Mouse (Mus musculus) left cerebral cortex, postnatal 25 days (tissue): ENCODE measurements at regions not wholly inside any gene's neighbourhood (a gene's known extent, or its start where the extent isn't known, plus 50 kb on each side); places are given as distances from the start of the nearest gene placed in this dataset.
A peak's percentile ranks its signal among the peaks of the same experiment; 100 is the strongest.

Experiments
- DNase-seq, 2 experiments: peaks; one replicate each; pipeline ENCODE4 v3.0.0; 2022; ENCODE audit warnings: low spot score in 2 of 2, mixed read lengths in 1 of 2
- intact Hi-C: fragments of 180-260 bp; cut with DNase I; formaldehyde crosslinking; loops from one replicate; pipeline ENCODE4 v1.15.1; 2025

DNA sequence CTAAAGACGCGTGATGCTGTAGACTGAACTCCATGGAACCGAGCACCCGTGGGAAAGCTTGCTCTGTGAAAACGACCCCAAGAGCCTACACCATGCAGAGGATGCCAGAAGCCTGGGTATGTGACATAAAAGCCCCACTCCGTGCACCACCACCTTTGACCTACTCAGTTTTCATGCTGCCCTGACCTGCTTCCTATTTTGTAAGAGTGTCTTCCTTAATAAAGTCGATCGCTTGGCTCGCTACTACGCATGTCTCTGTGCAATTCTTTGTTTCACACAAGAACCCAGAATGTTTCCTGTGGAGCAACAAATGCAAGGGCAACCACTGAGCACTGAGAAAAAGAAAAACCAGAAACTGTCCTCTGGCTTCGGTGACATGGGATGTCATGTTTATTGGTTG is 60.5 kb downstream of the Sec61b start:
- no peak for DNase-seq
- intact Hi-C loops = no loop called here

DNA sequence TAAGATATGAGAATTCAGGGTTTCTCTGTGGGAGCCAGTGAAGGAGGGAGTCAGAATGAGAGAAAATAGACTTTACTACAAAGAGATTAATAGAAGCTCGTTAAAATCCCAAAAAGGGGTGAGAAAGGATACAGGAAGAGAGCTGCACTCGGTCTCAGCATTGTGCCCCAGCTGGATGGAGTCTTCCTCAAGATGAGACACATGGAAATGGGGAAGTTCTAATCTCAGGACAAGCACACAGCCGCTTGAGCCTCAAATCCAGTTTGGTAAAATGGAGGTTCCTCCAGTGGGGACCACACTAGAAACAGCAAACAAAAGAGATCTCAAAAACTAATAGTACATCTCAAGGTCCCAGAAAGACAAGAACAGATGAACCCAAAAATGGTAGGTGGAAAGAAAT is 93.2 kb downstream of the Sec61b start:
- DNase-seq = no peak
- intact Hi-C loops = no loop called here

DNA sequence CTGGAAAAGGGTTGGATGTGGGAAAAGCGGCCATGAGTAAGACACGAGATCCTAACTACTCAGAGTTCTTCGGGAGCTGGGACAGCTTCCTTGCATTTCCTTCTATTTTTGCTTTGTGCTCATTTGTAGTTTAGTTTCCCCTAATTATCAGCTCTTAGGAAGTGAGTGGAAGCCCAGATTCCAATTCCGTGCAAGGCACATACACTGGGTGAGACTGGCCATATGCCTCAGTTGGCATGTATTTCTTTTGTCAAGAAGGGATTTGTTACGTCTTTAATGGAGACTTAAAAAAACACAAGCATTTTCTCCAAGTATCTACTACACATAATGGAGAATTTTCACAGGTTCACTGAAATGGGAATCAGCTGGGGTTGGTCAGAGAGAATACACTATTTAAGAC is 96.4 kb downstream of the Sec61b start:
- intact Hi-C loops = no loop called here
- no peak for DNase-seq

DNA sequence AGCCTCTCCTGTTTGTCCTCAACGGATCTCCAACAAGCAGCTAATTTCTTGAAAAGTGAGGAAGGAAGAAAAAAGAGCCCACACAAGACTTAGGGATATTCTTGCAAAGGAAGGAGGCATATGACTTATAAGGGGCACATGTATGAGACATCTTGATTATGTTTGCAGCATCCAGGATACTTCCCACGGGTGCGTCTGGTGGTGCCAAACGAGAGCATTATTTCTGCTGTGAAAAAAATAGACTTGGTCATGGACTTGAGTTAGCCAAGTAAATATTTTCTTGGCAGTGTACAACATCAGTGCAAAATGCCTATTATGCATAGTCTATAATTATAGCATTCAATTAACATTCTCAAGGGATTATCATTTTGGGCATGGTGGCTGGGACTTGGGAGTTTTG is 101.6 kb downstream of the Sec61b start:
- intact Hi-C loops = loop anchor here (2.0 to 5.0 kb wide), 2 partner anchors 371 to 471 kb away; no protein-coding TSS in a partner anchor
- peak in 1 of 2 experiments; percentile 63 for DNase-seq

DNA sequence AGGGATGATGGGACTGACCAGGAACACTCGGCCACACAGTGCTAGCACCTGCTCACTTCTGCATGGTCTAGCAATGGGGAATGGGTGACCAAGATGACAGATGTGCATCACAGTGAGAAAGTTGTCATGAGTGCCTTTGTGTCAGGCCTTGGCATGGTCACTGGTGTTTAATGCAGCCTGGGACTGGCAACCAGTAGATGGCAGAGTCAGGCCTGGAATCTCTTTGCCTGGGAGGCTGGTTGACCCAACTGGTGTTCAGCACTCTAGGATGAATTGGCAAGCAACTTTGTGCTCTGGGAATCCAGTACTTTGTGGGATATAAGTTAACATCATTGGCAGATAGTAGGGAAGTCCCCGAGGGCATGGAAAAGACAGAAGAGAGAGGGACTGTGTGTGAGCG is 103.0 kb downstream of the Sec61b start:
- intact Hi-C loops = loop anchor here (2.0 to 5.0 kb wide), 2 partner anchors 370 to 469 kb away; no protein-coding TSS in a partner anchor
- DNase-seq = peak; percentile 30 to 62

DNA sequence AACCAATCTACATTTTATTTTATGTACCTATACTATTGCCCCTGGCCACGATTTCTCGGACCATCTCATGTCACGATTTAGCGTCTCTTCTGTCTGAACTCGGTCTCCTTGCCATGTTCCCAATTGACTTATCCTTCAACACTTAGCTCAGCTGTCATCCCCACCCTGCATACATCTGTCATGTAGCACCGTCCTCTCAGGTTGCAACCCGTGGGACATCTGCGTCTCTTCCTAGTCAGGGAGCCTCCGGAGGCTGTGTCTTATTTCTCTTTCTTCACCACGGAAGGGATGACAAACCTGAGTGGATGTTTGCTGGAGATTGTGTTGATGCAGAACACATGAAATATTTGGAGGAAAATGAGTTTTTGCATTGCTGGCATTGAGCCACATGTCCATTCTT is 104.2 kb downstream of the Sec61b start:
- intact Hi-C loops = loop anchor here (5.0 kb wide), 1 partner anchor 369 kb away; no protein-coding TSS in a partner anchor
- DNase-seq = no peak

DNA sequence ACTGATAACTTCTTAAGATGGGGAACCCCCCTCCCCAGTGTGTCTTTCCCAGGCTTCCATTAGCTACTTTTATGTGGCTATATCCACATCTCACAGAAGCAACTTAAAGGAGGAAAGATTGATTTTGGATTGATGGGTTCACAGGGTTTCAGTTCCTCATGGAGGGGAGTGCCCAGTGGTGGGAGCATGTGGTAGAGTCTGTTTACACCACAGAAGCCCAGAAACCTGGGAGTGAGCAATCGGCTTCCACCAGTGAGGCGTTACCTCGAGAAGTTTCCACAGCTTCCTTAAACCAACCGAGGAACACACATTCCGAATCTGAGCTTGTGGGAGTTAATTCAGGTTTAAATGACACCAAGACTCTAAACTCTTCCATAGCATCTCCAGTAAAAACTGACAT is 106.1 kb downstream of the Sec61b start:
- DNase-seq = no peak
- intact Hi-C loops = no loop called here

DNA sequence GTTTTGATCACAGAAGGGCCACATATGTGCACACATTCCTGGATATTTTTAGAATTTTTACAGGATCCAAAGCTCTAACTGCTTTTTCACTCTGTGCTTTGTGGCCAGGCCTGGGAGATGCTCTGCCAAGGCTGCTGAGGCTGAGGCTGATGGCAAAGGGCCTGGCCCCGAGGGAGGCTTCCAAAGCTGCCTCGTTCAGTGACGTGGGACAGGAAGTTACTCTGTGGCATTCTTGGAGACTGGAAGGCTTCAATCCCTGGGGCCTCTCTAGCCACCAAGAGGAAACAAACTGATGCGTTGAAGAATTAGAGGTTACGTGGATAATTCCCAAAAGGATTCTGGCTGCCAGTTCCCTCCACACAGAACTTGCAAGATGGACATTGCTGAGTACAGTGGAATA is 112.8 kb downstream of the Sec61b start:
- intact Hi-C loops = no loop called here
- no peak for DNase-seq

DNA sequence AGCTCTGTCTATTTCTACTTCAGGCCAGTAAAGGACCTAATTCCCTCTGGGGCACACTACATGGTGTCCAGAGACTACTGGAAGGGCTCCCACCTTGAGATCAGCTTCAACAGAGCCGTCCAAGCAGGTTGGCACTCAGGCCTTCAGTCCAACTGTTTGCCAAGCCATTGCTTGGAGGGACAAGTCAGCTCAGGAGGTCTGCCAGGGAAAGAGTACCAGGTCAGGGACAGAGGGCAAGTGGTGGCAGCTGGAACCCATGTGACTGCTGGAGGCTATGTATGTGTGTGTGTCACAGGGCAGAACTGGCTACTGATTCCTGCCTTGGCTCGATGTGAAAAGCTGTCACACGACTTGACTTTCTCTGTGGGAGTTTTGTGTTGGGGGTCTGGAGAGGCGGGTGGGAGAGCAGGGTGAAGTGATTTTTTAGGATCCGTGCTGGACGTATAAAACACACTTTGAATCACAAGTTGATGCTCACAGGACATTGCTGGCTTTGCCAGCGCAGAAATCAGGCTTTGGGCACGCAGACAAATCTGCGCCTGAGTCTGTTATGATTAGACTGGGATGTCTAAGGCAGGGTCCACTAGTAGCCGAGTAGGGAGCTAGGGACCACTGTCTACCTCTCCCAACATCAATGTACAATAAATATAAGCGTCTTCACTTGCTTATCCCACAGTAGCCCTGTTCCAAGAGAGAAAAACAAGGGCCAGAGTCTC is 118.0 kb downstream of the Sec61b start:
- intact Hi-C loops = loop anchor here (10.0 kb wide), 1 partner anchor 158 kb away; no protein-coding TSS in a partner anchor
- no peak for DNase-seq

DNA sequence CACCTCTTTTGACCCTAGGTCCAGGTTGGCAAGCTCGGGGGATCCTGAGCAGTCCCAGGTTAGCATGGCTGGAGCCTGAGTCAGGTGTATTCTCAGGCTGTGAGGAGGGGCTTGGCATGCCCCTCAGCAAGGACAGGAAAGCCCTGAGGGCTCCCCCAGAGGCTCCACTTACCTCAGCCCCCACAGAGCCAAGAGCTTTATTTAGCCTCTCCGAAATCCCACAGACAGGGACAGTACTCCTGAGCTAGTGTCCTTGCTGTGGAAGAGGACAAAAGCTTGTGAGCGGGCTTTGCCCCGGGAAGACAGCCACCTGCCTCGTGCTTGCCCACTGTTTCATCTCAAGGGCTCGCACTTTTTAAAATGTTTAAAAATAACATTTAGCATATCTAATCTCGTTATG is 118.7 kb downstream of the Sec61b start:
- DNase-seq = peak in 1 of 2 experiments; percentile 37
- intact Hi-C loops = loop anchor here (10.0 kb wide), 1 partner anchor 158 kb away; no protein-coding TSS in a partner anchor

DNA sequence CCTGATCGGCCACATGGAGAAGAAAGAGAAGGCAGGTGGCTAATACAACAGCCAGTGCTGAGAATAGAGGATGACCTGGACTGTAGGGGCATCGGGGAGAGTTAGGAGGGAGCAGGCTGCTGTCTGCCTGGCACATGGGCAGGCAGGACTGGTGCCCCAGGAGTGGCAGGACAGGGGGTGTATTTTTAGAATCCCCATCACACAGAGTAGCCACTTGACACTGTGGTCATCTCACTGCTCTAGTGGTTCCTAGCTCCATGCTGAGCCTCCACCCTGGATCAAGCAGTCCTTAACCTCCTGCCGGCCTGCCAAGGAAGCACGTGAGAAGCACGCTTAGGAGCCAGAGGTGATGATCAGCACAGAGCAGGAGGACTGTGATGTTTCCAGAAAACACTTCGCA is 119.7 kb downstream of the Sec61b start:
- intact Hi-C loops = loop anchor here (10.0 kb wide), 1 partner anchor 159 kb away; no protein-coding TSS in a partner anchor

DNA sequence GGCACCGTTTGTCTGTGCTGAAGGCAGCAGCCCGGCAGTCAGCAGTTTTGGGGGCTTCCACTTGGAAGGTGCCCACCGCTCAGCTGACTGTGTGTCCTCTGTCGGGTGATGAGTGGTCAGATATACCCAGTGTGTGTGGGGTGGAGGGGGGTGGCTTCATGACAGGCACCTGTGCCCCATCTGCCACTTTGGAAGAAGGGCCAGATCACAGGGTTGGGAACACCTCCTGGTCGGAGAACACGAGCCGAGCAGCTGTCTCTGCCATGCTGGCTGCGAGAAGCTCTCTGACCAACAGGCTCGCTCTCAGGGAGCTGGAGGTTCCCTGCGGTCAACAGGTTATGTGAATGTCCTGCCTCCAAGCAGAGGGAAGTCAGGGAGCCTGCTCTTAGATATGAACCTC is 121.4 kb downstream of the Sec61b start:
- no peak for DNase-seq
- intact Hi-C loops = loop anchor here (10.0 kb wide), 1 partner anchor 161 kb away; no protein-coding TSS in a partner anchor

More for the DNA sequence above, 119.7 kb downstream of the Sec61b start:
- no peak for DNase-seq

DNA sequence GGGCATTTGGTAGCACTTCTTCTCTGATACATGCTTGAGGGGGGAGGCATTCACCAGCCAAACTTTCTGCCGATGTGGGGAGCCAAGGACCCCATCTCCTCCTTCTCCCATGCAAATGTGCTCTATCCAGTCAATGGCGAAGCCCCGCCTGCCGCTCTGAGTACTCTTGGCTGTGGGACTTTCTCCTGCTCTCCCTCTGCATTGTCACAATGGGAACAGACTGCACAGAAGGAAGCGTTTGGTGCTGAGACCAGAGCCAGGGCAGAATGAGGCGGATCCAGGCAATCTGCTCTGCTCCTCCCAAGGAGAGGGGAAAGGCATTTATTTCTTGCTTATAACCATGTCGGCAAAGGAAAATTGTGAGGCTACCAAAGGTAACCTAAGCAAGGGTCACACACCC is 123.1 kb downstream of the Sec61b start:
- peak in 1 of 2 experiments; percentile 61 for DNase-seq

DNA sequence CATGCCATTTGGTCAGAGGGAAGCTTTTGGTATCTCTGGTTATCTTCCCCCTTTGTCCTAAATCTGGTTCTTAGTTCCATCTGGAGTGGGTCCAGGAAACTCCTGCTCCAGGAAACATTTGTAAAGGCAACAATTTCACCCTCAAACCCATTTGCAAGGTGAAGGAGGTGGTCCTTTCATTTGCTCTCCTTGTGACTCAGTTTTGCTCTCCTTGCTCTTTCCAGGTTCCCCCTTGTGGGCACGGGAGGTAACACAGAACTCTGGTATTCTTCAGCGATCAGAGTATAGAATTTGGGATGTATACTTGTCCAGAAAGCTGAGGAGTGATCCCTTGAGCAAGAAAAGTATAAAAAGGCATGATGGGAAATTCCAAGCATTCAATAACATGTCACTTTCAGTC is 123.8 kb downstream of the Sec61b start:
- intact Hi-C loops = loop anchor here (10.0 kb wide), 1 partner anchor 163 kb away; no protein-coding TSS in a partner anchor
- peak in 1 of 2 experiments; percentile 65 for DNase-seq

More for the DNA sequence above, 123.1 kb downstream of the Sec61b start:
- intact Hi-C loops = loop anchor here (10.0 kb wide), 1 partner anchor 163 kb away; no protein-coding TSS in a partner anchor

DNA sequence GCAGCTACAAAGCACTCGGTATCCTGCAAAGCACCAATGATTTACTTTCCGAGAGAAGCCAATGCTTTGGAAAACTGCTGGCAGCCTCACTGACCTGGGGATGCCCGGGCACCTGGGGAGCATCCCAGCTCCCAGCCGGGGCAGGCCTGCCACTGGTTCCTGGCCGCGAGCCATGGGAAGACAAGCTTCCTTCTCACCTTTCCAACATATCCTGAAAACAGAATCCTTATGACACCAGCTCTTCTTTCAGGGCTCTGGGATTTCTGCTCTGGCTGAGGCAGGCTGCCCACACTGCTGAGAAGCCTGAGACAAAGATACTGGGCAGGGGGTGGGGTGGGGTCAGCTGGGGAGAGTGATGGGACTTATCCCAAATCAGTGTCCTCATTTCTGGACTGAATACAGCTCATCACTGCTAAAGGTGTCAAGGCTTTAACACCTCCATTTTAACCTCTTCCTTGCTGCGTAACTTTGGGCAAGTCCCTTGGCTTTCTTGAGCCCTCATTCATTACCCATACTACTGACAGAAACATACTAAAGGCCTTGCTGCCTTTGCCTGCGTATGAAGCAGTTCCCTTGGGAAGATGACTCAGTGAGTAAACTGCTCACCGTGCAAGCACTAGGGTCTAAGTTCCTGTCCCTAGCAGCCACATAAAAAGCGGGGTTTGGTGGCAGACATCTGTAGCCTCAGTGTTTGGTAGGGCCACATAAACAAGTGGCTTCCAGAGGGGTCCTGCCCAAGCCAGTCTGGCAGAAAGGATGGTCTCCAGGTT is 127.0 kb downstream of the Sec61b start:
- intact Hi-C loops = loop anchor here (2.0 kb wide), 1 partner anchor 441 kb away; no protein-coding TSS in a partner anchor
- no peak for DNase-seq

DNA sequence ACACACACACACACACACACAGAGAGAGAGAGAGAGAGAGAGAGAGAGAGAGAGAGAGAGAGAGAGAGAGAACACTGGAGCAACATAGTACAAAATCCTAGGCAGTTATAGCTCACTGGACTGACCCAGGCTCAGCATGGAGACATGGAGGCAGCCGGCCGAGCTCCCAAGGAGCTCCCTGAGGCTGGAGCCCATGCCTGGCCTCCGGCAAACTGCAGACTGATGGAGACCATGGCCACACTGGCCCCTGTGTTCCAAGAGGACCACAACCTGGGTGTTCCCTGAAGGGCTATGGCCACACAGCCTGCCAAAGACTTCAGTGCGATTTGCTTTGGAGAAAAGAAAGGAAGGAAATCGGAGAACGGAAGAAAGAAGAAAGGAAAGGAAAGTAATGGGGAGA is 128.9 kb downstream of the Sec61b start:
- intact Hi-C loops = loop anchor here (2.0 kb wide), 1 partner anchor 439 kb away; no protein-coding TSS in a partner anchor
- DNase-seq = no peak

DNA sequence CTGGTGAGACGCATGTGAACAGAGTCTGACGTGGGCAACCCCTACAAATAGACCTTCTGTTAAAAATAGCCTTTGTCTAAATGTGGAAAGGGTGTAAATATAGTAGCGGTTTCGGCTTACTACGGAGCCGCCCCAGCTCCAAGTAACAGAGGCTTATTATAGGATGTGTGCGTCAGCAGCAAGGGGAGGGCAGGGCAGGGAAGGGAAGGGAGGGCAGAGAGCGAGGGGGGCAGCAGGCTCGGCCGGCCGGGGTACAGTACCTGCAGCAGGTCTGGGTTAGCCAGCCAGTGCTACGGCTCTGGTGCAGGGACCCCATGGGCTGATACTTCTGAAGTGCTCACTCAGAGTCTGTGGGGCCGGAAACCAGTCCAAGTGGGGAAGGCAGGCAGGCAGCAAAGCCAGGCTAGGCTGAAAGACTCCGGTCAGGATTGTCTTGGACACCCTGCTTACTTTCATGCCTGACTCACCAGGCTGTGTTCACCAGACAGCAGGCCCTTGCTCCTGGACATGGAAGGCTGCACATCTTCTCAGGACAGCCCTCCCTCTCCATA is 129.5 kb downstream of the Sec61b start:
- intact Hi-C loops = loop anchor here (2.0 kb wide), 1 partner anchor 439 kb away; no protein-coding TSS in a partner anchor
- peak; percentile 22 to 85 for DNase-seq

DNA sequence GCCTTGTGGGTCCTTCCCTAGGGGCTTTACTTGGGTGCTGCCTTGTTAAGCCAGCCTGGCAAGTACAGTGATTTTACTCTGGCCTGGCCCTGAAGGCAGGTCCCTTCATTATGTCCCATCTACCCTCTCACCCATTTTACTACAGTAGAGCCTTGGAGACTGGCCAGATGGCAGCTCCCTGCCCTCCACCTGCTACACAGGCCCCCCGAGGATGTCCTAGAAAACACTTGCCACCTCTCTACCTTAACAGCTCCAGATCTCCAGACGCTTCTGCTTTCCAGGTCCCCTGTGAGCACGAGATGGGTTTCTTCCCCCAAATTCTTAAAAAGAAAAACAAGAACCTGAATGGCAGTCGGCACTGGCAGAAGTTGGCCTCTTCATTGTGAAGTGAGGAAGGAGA is 131.2 kb downstream of the Sec61b start:
- intact Hi-C loops = loop anchor here (5.0 kb wide), 1 partner anchor 212 kb away; no protein-coding TSS in a partner anchor
- DNase-seq = no peak

DNA sequence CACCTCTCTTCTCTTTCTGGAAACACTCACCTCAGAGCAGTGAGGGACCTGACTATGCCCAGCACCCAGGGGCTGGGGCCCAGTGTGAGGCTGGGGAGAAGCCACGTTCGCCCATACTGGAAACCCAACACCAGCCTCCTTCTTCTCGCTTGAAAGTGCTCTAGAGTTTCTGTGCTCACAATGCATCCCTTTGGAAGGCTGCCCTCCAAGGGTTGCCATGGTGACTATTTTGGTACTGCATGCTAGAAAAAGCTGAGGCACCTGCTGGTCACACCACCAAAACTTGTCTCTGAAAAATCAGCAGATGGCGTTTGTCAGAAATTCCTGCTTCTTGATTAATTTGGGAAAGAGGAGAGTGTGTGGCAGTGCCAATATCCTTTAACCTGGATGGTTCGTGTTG is 134.2 kb downstream of the Sec61b start:
- DNase-seq = peak; percentile 87 to 97
- intact Hi-C loops = loop anchor here (5.0 kb wide), 1 partner anchor 209 kb away; no protein-coding TSS in a partner anchor

DNA sequence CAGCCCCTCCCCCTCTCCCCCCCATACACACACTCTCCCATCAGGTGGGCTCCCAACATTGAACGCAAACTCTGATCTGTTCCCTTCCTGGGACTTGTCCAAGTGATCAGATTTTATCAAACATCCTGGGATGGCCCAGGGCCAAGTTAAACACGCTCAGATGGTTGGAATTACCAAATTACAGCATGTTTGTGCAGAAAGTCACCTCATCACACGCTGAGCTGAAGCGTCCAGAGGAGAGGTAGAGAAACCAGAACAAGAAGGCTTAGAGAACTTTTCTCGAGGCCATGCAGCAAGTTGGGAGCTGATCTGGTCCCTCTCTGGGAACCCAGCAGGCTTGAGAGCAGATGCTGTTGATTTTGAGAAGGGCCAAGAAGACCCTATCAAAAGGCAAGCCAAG is 136.5 kb downstream of the Sec61b start:
- DNase-seq = no peak
- intact Hi-C loops = no loop called here
